Mouse (Mus musculus): Measurements from ENCODE around the gene Bcl3. TPM values are rescaled to one million over a fixed set of nuclear protein-coding genes. Genes with fewer than 3 reads are reported as not detected.

Gene Bcl3
- polyA plus RNA-seq, 1 experiment from 2014 or later, result 5.4 TPM

GRCm38 (mm10) chr7:19823256-19824181, 949 bp upstream of the Bcl3 start:
- peak overlapping the region; percentile 85 for H3K27ac ChIP-seq (ENCODE audit: low read length)
- peaks cover 5% of the 10 kb centered on the region for H3K27me3 ChIP-seq (ENCODE audit: control insufficient read depth, insufficient read depth, low read depth, low read length)
- peak overlapping the region; percentile 38; the same call in 1 of the 2 replicates for H3K4me2 ChIP-seq (ENCODE audit: low read depth, low read length)
- no peaks in the 10 kb centered on the region for H3K9me3 ChIP-seq (ENCODE audit: control insufficient read depth, low read length)
- no peaks in the 10 kb centered on the region for H3K36me3 ChIP-seq (ENCODE audit: control insufficient read depth, insufficient read depth, low read length)
- peaks cover 26% of the 10 kb centered on the region for H3K4me1 ChIP-seq (replicated peaks; ENCODE audit: control insufficient read depth, insufficient read depth, low read length)
- 24% methylated on average over 16 of the region's 16 CpGs for WGBS
- peak overlapping the region; percentile 11; the same call in 1 of the 2 replicates for H3K9ac ChIP-seq (ENCODE audit: low read length)
- ATAC-seq (ENCODE audit: low read depth), result no peak
- no peak overlapping the region for H3K4me3 ChIP-seq (ENCODE audit: low read length)

GRCm38 (mm10) chr7:19822193-19822592, 377 bp downstream of the Bcl3 start:
- 8% methylated on average over 18 of the region's 20 CpGs for WGBS
- Histone ChIP-seq H3K4me1 (replicated peaks; ENCODE audit: control insufficient read depth, insufficient read depth, low read length) (peaks cover 39% of the 10 kb centered on the region), H3K27me3 (ENCODE audit: control insufficient read depth, insufficient read depth, low read depth, low read length) (peaks cover 5% of the 10 kb centered on the region), H3K4me3 (ENCODE audit: low read length) (peak overlapping the region; percentile 57), H3K9me3 (ENCODE audit: control insufficient read depth, low read length) (no peaks in the 10 kb centered on the region), H3K36me3 (ENCODE audit: control insufficient read depth, insufficient read depth, low read length) (no peaks in the 10 kb centered on the region), H3K9ac (ENCODE audit: low read length) (peak overlapping the region; percentile 75), H3K4me2 (ENCODE audit: low read depth, low read length) (peak overlapping the region; percentile 95), H3K27ac (ENCODE audit: low read length) (no peak overlapping the region)
- no peak for ATAC-seq (ENCODE audit: low read depth)

GRCm38 (mm10) chr7:19821633-19822032, 937 bp downstream of the Bcl3 start:
- no peak overlapping the region; the same call in 1 of the 2 replicates for H3K4me3 ChIP-seq (ENCODE audit: low read length)
- no peak overlapping the region for H3K9ac ChIP-seq (ENCODE audit: low read length)
- no peak overlapping the region for H3K27ac ChIP-seq (ENCODE audit: low read length)
- peak overlapping the region; percentile 95; the same call in 1 of the 2 replicates for H3K4me2 ChIP-seq (ENCODE audit: low read depth, low read length)
- peaks cover 42% of the 10 kb centered on the region for H3K4me1 ChIP-seq (replicated peaks; ENCODE audit: control insufficient read depth, insufficient read depth, low read length)
- H3K9me3 ChIP-seq (ENCODE audit: control insufficient read depth, low read length), result no peaks in the 10 kb centered on the region
- H3K36me3 ChIP-seq (ENCODE audit: control insufficient read depth, insufficient read depth, low read length), result no peaks in the 10 kb centered on the region
- peaks cover 5% of the 10 kb centered on the region for H3K27me3 ChIP-seq (ENCODE audit: control insufficient read depth, insufficient read depth, low read depth, low read length)
- no peak for ATAC-seq (ENCODE audit: low read depth)
- WGBS, result 75% methylated on average over 7 of the region's 7 CpGs

GRCm38 (mm10) chr7:19820347-19821048, 2.1 kb downstream of the Bcl3 start:
- Histone ChIP-seq H3K9me3 (ENCODE audit: control insufficient read depth, low read length) (no peaks in the 10 kb centered on the region), H3K36me3 (ENCODE audit: control insufficient read depth, insufficient read depth, low read length) (no peaks in the 10 kb centered on the region), H3K27me3 (ENCODE audit: control insufficient read depth, insufficient read depth, low read depth, low read length) (peaks cover 5% of the 10 kb centered on the region), H3K9ac (ENCODE audit: low read length) (no peak overlapping the region), H3K4me1 (replicated peaks; ENCODE audit: control insufficient read depth, insufficient read depth, low read length) (peaks cover 43% of the 10 kb centered on the region), H3K27ac (ENCODE audit: low read length) (no peak overlapping the region), H3K4me2 (ENCODE audit: low read depth, low read length) (no peak overlapping the region), H3K4me3 (ENCODE audit: low read length) (no peak overlapping the region)
- whole genome bisulfite sequencing, result 75% methylated on average over 3 of the region's 3 CpGs
- ATAC-seq (ENCODE audit: low read depth), result no peak

GRCm38 (mm10) chr7:19818875-19819274, 3.7 kb downstream of the Bcl3 start:
- 73% methylated on average over 7 of the region's 7 CpGs for WGBS
- Histone ChIP-seq H3K36me3 (ENCODE audit: control insufficient read depth, insufficient read depth, low read length) (no peaks in the 10 kb centered on the region), H3K27ac (ENCODE audit: low read length) (no peak overlapping the region), H3K4me1 (replicated peaks; ENCODE audit: control insufficient read depth, insufficient read depth, low read length) (peaks cover 34% of the 10 kb centered on the region), H3K9me3 (ENCODE audit: control insufficient read depth, low read length) (no peaks in the 10 kb centered on the region), H3K27me3 (ENCODE audit: control insufficient read depth, insufficient read depth, low read depth, low read length) (peaks cover 5% of the 10 kb centered on the region), H3K4me3 (ENCODE audit: low read length) (no peak overlapping the region), H3K4me2 (ENCODE audit: low read depth, low read length) (no peak overlapping the region), H3K9ac (ENCODE audit: low read length) (no peak overlapping the region)
- ATAC-seq (ENCODE audit: low read depth), result no peak

GRCm38 (mm10) chr7:19818440-19818839, 4.1 kb downstream of the Bcl3 start:
- Histone ChIP-seq H3K27ac (ENCODE audit: low read length) (peak overlapping the region; percentile 77; the same call in 1 of the 2 replicates), H3K9ac (ENCODE audit: low read length) (no peak overlapping the region), H3K9me3 (ENCODE audit: control insufficient read depth, low read length) (no peaks in the 10 kb centered on the region), H3K4me1 (replicated peaks; ENCODE audit: control insufficient read depth, insufficient read depth, low read length) (peaks cover 29% of the 10 kb centered on the region), H3K36me3 (ENCODE audit: control insufficient read depth, insufficient read depth, low read length) (no peaks in the 10 kb centered on the region), H3K4me3 (ENCODE audit: low read length) (no peak overlapping the region), H3K27me3 (ENCODE audit: control insufficient read depth, insufficient read depth, low read depth, low read length) (peaks cover 5% of the 10 kb centered on the region), H3K4me2 (ENCODE audit: low read depth, low read length) (no peak overlapping the region)
- ATAC-seq (ENCODE audit: low read depth), result no peak; the same call in 1 of the 2 replicates
- 60% methylated on average over 5 of the region's 5 CpGs for WGBS

- Histone ChIP-seq H3K9ac (ENCODE audit: low read length) (peak overlapping the region; percentile 64), H3K4me1 (replicated peaks; ENCODE audit: control insufficient read depth, insufficient read depth, low read length) (peaks cover 24% of the 10 kb centered on the region), H3K27ac (ENCODE audit: low read length) (peak overlapping the region; percentile 77), H3K4me2 (ENCODE audit: low read depth, low read length) (peak overlapping the region; percentile 68), H3K4me3 (ENCODE audit: low read length) (peak overlapping the region; percentile 52), H3K27me3 (ENCODE audit: control insufficient read depth, insufficient read depth, low read depth, low read length) (peaks cover 5% of the 10 kb centered on the region), H3K36me3 (ENCODE audit: control insufficient read depth, insufficient read depth, low read length) (no peaks in the 10 kb centered on the region), H3K9me3 (ENCODE audit: control insufficient read depth, low read length) (no peaks in the 10 kb centered on the region)
- peak; percentile 74 for ATAC-seq (ENCODE audit: low read depth)
- 5% methylated on average over 15 of the region's 15 CpGs for WGBS
These were observed 5.0 kb downstream of the Bcl3 start for GRCm38 (mm10) chr7:19817382-19818105.

GRCm38 (mm10) chr7:19816224-19816771, 6.3 kb downstream of the Bcl3 start:
- Histone ChIP-seq H3K27me3 (ENCODE audit: control insufficient read depth, insufficient read depth, low read depth, low read length) (peaks cover 3% of the 10 kb centered on the region; the same call in 1 of the 2 replicates), H3K4me1 (replicated peaks; ENCODE audit: control insufficient read depth, insufficient read depth, low read length) (peaks cover 24% of the 10 kb centered on the region), H3K9me3 (ENCODE audit: control insufficient read depth, low read length) (no peaks in the 10 kb centered on the region), H3K36me3 (ENCODE audit: control insufficient read depth, insufficient read depth, low read length) (no peaks in the 10 kb centered on the region), H3K4me2 (ENCODE audit: low read depth, low read length) (peak overlapping the region; percentile 68), H3K9ac (ENCODE audit: low read length) (peak overlapping the region; percentile 64), H3K4me3 (ENCODE audit: low read length) (peak overlapping the region; percentile 52), H3K27ac (ENCODE audit: low read length) (peak overlapping the region; percentile 77)
- WGBS, result under 1% methylated on average over 28 of the region's 28 CpGs
- ATAC-seq (ENCODE audit: low read depth), result peak; percentile 79

All from lung, embryonic 16.5 days (tissue).